Comparison of ENCODE assay signal across 15 mouse cellular contexts in the genomic region with DNA sequence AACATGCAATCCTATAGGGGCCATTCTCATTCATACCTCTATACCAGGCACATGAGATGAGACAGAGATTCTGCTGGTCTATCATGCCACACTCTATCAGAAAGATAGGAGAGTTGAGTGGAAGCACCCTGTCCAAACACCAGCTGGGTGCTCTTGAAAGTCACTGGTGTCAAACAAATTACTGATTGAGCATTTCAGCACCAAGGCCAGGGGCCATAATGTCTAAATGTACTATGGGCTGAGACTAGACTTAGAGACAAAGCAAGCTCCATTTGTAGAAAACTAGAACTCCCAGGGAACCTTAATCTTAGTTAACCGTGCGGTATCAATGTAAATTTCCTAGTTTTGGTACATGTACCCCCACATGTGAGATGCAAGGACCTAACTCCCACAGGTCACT.
DNase-seq lines count a peak whose midpoint lies in the region; ATAC-seq and TF ChIP-seq lines count a peak whose summit lies in the region.
"Had no signal": no experiment of that assay in that cellular context is flagged by ENCODE, and none has a peak within 500 bp of the region (broad histone marks: within the 10 kb centered on the region; RNA-seq: fewer than 3 reads in every experiment).

No protein-coding gene starts in this region.

- WGBS in hindbrain, embryonic 10.5 days = 88% methylated on average over 2 of the region's 2 CpGs
- 94% methylated on average over 2 of the region's 2 CpGs for WGBS in hindbrain, embryonic 14.5 days
- 89% methylated on average over 2 of the region's 2 CpGs for WGBS in embryonic facial prominence, embryonic 14.5 days

- DNase-seq in hindbrain, embryonic 10.5 days (ENCODE audit: low spot score) = peak; percentile 38
- no peak for DNase-seq in hindbrain, embryonic 14.5 days (ENCODE audit: low spot score)
- DNase-seq in testis, postnatal 10 days (ENCODE audit: low spot score) = peak; percentile 43
- no peak for DNase-seq in testis, postnatal 14 days (ENCODE audit: low spot score)
- DNase-seq in embryonic facial prominence, embryonic 14.5 days (ENCODE audit: low spot score) = peak; percentile 51
- DNase-seq in retina, postnatal 1 day = peak; percentile 19
- DNase-seq in liver = no peak
- no peak for DNase-seq in gastrocnemius, adult 2 months
- DNase-seq: cerebellum, postnatal 14 days; forebrain, postnatal 0 days; heart, postnatal 36 days; layer of hippocampus, postnatal 36 days; lung, postnatal 14 days had no signal

- H3K4me2 ChIP-seq in hindbrain, embryonic 14.5 days (replicated peaks) = no peak overlapping the region
- no peak overlapping the region for H3K4me2 ChIP-seq in embryonic facial prominence, embryonic 14.5 days (ENCODE audit: low read depth, low read length)
- H3K4me2 ChIP-seq: liver, embryonic 11.5 days; midbrain, embryonic 12.5 days had no signal

- H3K27ac ChIP-seq in hindbrain, embryonic 10.5 days = no peak overlapping the region
- no peak overlapping the region for H3K27ac ChIP-seq in hindbrain, embryonic 14.5 days
- no peak overlapping the region for H3K27ac ChIP-seq in embryonic facial prominence, embryonic 14.5 days (replicated peaks; ENCODE audit: low read depth, low read length)
- no peak overlapping the region for H3K27ac ChIP-seq in gastrocnemius, adult 2 months
- H3K27ac ChIP-seq: midbrain, embryonic 12.5 days had no signal

- ATAC-seq in hindbrain, embryonic 14.5 days (ENCODE audit: low FRiP score) = no peak
- ATAC-seq in embryonic facial prominence, embryonic 14.5 days (ENCODE audit: low read depth) = no peak
- ATAC-seq: forebrain, postnatal 0 days had no signal

- intact Hi-C loops in gastrocnemius, adult 2 months (cut with DNase I) = no loop called here

- H3K9ac ChIP-seq in hindbrain, embryonic 14.5 days = no peak overlapping the region
- H3K9ac ChIP-seq in embryonic facial prominence, embryonic 14.5 days (ENCODE audit: low read depth, low read length) = no peak overlapping the region
- H3K9ac ChIP-seq: forebrain, postnatal 0 days; midbrain, embryonic 12.5 days had no signal

- no peaks in the 10 kb centered on the region for H3K36me3 ChIP-seq in hindbrain, embryonic 10.5 days
- H3K36me3 ChIP-seq in hindbrain, embryonic 14.5 days (replicated peaks; ENCODE audit: control insufficient read depth, insufficient read depth) = no peaks in the 10 kb centered on the region
- H3K36me3 ChIP-seq in embryonic facial prominence, embryonic 14.5 days (ENCODE audit: control insufficient read depth, insufficient read depth, low read length) = no peaks in the 10 kb centered on the region
- H3K36me3 ChIP-seq: midbrain, embryonic 12.5 days had no signal

- H3K27me3 ChIP-seq in hindbrain, embryonic 10.5 days (ENCODE audit: insufficient read depth, poor library complexity, severe bottlenecking) = no peaks in the 10 kb centered on the region
- no peaks in the 10 kb centered on the region for H3K27me3 ChIP-seq in hindbrain, embryonic 14.5 days (ENCODE audit: control insufficient read depth, insufficient read depth, low read length)
- H3K27me3 ChIP-seq in embryonic facial prominence, embryonic 14.5 days (replicated peaks; ENCODE audit: control insufficient read depth, insufficient read depth, low read length) = no peaks in the 10 kb centered on the region
- H3K27me3 ChIP-seq: midbrain, embryonic 12.5 days had no signal

- peaks cover 29% of the 10 kb centered on the region for H3K4me1 ChIP-seq in hindbrain, embryonic 10.5 days (replicated peaks)
- H3K4me1 ChIP-seq in hindbrain, embryonic 14.5 days (replicated peaks; ENCODE audit: control insufficient read depth, insufficient read depth, low read length) = 0 out of 2 replicates have a peak, but pooled peaks cover 4% of the 10 kb centered on the region
- H3K4me1 ChIP-seq in embryonic facial prominence, embryonic 14.5 days (ENCODE audit: control insufficient read depth, insufficient read depth, low read length) = no peaks in the 10 kb centered on the region

- H3K9me3 ChIP-seq in hindbrain, embryonic 10.5 days = no peaks in the 10 kb centered on the region
- no peaks in the 10 kb centered on the region for H3K9me3 ChIP-seq in hindbrain, embryonic 14.5 days (ENCODE audit: control insufficient read depth, low read length)
- no peaks in the 10 kb centered on the region for H3K9me3 ChIP-seq in embryonic facial prominence, embryonic 14.5 days (ENCODE audit: control insufficient read depth, low read length)
- H3K9me3 ChIP-seq: midbrain, embryonic 12.5 days had no signal

- no peak overlapping the region for H3K4me3 ChIP-seq in hindbrain, embryonic 10.5 days
- no peak overlapping the region for H3K4me3 ChIP-seq in hindbrain, embryonic 14.5 days (replicated peaks; ENCODE audit: low read length)
- no peak overlapping the region for H3K4me3 ChIP-seq in embryonic facial prominence, embryonic 14.5 days (ENCODE audit: low read depth, low read length)
- H3K4me3 ChIP-seq in gastrocnemius, adult 2 months = no peak overlapping the region
- H3K4me3 ChIP-seq: midbrain, embryonic 12.5 days had no signal

- TF ChIP-seq CTCF in gastrocnemius, adult 2 months (IDR thresholded peaks at IDR 0.05) = no peak

Comparison
In these comparisons a context has a peak if more than half of its experiments do, and no peak if none do; other contexts are left out.
1. DNase-seq: peak in hindbrain, embryonic 10.5 days (single experiment), testis, postnatal 10 days (single experiment), embryonic facial prominence, embryonic 14.5 days (single experiment) and retina, postnatal 1 day (single experiment); none in hindbrain, embryonic 14.5 days (single experiment), testis, postnatal 14 days (single experiment), liver (single experiment) and gastrocnemius, adult 2 months (single experiment).